Mouse (Mus musculus) neural tube, embryonic 11.5 days (tissue): ENCODE data around the gene Gclm. TPM values are rescaled to one million over a fixed set of nuclear protein-coding genes. Genes with fewer than 3 reads are reported as not detected.

ENCODE experiments used
- ATAC-seq: fragments of 200-750 bp; cut with Nextera tagmentation; 2 replicates; pipeline ENCODE4 v1.8.0; 2017; ENCODE audit warnings: moderate number of reproducible peaks, mild to moderate bottlenecking, moderate TSS enrichment, moderate library complexity; ENCODE audit not compliant: insufficient read depth, low FRiP score, low TSS enrichment
- DNase-seq: peaks from one replicate; pipeline ENCODE4 v3.0.0-alpha.2; 2015; ENCODE audit warnings: low spot score
- H3K27ac ChIP-seq: fragments of 300-500 bp; sonication (generic); 2 replicates; pipeline ENCODE4 v1.5.1; 2014; ENCODE audit warnings: low read depth, mild to moderate bottlenecking, low read length
- H3K27me3 ChIP-seq: fragments of 300-500 bp; sonication (generic); 2 replicates; pipeline ENCODE4 v1.6.1; 2014; ENCODE audit warnings: mild to moderate bottlenecking, low read length, mixed read lengths; ENCODE audit not compliant: control insufficient read depth, insufficient read depth
- H3K36me3 ChIP-seq: fragments of 300-500 bp; sonication (generic); 2 replicates; pipeline ENCODE4 v1.6.1; 2014; ENCODE audit warnings: mild to moderate bottlenecking, low read length, moderate library complexity, mixed read lengths; ENCODE audit not compliant: control insufficient read depth, insufficient read depth
- H3K4me1 ChIP-seq: fragments of 300-500 bp; sonication (generic); 2 replicates; pipeline ENCODE4 v1.6.1; 2014; ENCODE audit warnings: low read length, mixed read lengths; ENCODE audit not compliant: control insufficient read depth, insufficient read depth
- H3K4me2 ChIP-seq: fragments of 300-500 bp; sonication (generic); 2 replicates; pipeline ENCODE4 v1.6.1; 2014; ENCODE audit warnings: low read depth, mild to moderate bottlenecking, moderate library complexity
- H3K4me3 ChIP-seq: fragments of 300-500 bp; sonication (generic); 2 replicates; pipeline ENCODE4 v1.5.1; 2014; ENCODE audit warnings: low read depth, low read length
- H3K9ac ChIP-seq: fragments of 300-500 bp; sonication (generic); 2 replicates; pipeline ENCODE4 v1.6.1; 2014; ENCODE audit warnings: mild to moderate bottlenecking, low read length
- H3K9me3 ChIP-seq: fragments of 300-500 bp; sonication (generic); 2 replicates; pipeline ENCODE4 v1.6.1; 2016; ENCODE audit warnings: low read length; ENCODE audit not compliant: control insufficient read depth
- WGBS: fragments of 180-500 bp; shearing (Covaris S2); extraction: QIAGEN DNeasy Blood & Tissue Kit; methylation state at CpG from one replicate; pipeline ENCODE4 v1.1.7; 2014; 5-methylcytosine and 5-hydroxymethylcytosine counted together
- polyA plus RNA-seq: library from polyadenylated mRNA; unstranded; fragments of >200 nt; fragmentation: Nextera tagmentation; extraction: Ambion mirVana; gene quantifications from 2 replicates; pipeline ENCODE4 v1.2.1, GENCODE M21; 2014

The Gclm gene
- polyA plus RNA-seq, 1 experiment from 2014 or later: 52.0 TPM

- ATAC-seq: no peak
- no peak overlapping the region for H3K4me3 ChIP-seq
- no peaks in the 10 kb centered on the region for H3K27me3 ChIP-seq
- H3K9ac ChIP-seq: no peak overlapping the region
- H3K4me1 ChIP-seq: no peaks in the 10 kb centered on the region
- WGBS: 74% methylated on average over 9 of the region's 9 CpGs
- H3K4me2 ChIP-seq: no peak overlapping the region
- no peak for DNase-seq
- H3K27ac ChIP-seq: no peak overlapping the region
- H3K36me3 ChIP-seq: no peaks in the 10 kb centered on the region
- H3K9me3 ChIP-seq: no peaks in the 10 kb centered on the region
These were observed 41.6 kb upstream of the Gclm start for GRCm38 (mm10) chr3:122203675-122204329.

- H3K9me3 ChIP-seq: no peaks in the 10 kb centered on the region
- H3K4me1 ChIP-seq: no peaks in the 10 kb centered on the region
- WGBS: 89% methylated on average over 6 of the region's 6 CpGs
- H3K36me3 ChIP-seq: no peaks in the 10 kb centered on the region
- no peaks in the 10 kb centered on the region for H3K27me3 ChIP-seq
- no peak overlapping the region for H3K4me3 ChIP-seq
- H3K4me2 ChIP-seq: no peak overlapping the region
- H3K9ac ChIP-seq: no peak overlapping the region
- H3K27ac ChIP-seq: no peak overlapping the region
- no peak for ATAC-seq
- no peak for DNase-seq
These were observed 39.6 kb upstream of the Gclm start for GRCm38 (mm10) chr3:122205753-122206152.

- Histone ChIP-seq H3K9ac (no peak overlapping the region), H3K27ac (no peak overlapping the region), H3K36me3 (no peaks in the 10 kb centered on the region), H3K4me2 (no peak overlapping the region), H3K4me1 (no peaks in the 10 kb centered on the region), H3K9me3 (no peaks in the 10 kb centered on the region), H3K27me3 (no peaks in the 10 kb centered on the region), H3K4me3 (no peak overlapping the region)
- DNase-seq (no peak), ATAC-seq (no peak)
- WGBS: 65% methylated on average over 8 of the region's 8 CpGs
These were observed 38.9 kb upstream of the Gclm start for GRCm38 (mm10) chr3:122206279-122207070.

- no peak for DNase-seq
These were observed 37.6 kb upstream of the Gclm start for GRCm38 (mm10) chr3:122207766-122208165.

GRCm38 (mm10) chr3:122208296-122209225 lies 36.8 kb upstream of the Gclm start:
- Histone ChIP-seq H3K27me3 (no peaks in the 10 kb centered on the region), H3K27ac (no peak overlapping the region), H3K4me3 (no peak overlapping the region), H3K4me2 (no peak overlapping the region), H3K9me3 (no peaks in the 10 kb centered on the region), H3K36me3 (no peaks in the 10 kb centered on the region), H3K4me1 (no peaks in the 10 kb centered on the region), H3K9ac (no peak overlapping the region)
- DNase-seq: no peak
- 89% methylated on average over 15 of the region's 15 CpGs for WGBS
- no peak for ATAC-seq

More at GRCm38 (mm10) chr3:122207766-122208165, 37.6 kb upstream of the Gclm start:
- WGBS: 91% methylated on average over 6 of the region's 6 CpGs
- Histone ChIP-seq H3K4me3 (no peak overlapping the region), H3K4me1 (no peaks in the 10 kb centered on the region), H3K9me3 (no peaks in the 10 kb centered on the region), H3K27ac (no peak overlapping the region), H3K27me3 (no peaks in the 10 kb centered on the region), H3K36me3 (no peaks in the 10 kb centered on the region), H3K4me2 (no peak overlapping the region), H3K9ac (no peak overlapping the region)
- ATAC-seq: no peak

GRCm38 (mm10) chr3:122209511-122209910 lies 35.8 kb upstream of the Gclm start:
- no peak for ATAC-seq
- no peak overlapping the region for H3K9ac ChIP-seq
- H3K27ac ChIP-seq: no peak overlapping the region
- WGBS: 90% methylated on average over 11 of the region's 11 CpGs
- DNase-seq: no peak
- no peaks in the 10 kb centered on the region for H3K36me3 ChIP-seq
- no peaks in the 10 kb centered on the region for H3K9me3 ChIP-seq
- no peaks in the 10 kb centered on the region for H3K27me3 ChIP-seq
- no peak overlapping the region for H3K4me3 ChIP-seq
- H3K4me1 ChIP-seq: no peaks in the 10 kb centered on the region
- H3K4me2 ChIP-seq: no peak overlapping the region

GRCm38 (mm10) chr3:122210434-122210833 lies 34.9 kb upstream of the Gclm start:
- no peak for DNase-seq
- Histone ChIP-seq H3K4me2 (no peak overlapping the region), H3K36me3 (no peaks in the 10 kb centered on the region), H3K4me1 (no peaks in the 10 kb centered on the region), H3K9ac (no peak overlapping the region), H3K27me3 (no peaks in the 10 kb centered on the region), H3K9me3 (no peaks in the 10 kb centered on the region), H3K27ac (no peak overlapping the region), H3K4me3 (no peak overlapping the region)
- ATAC-seq: no peak
- 40% methylated on average over 5 of the region's 5 CpGs for whole genome bisulfite sequencing

GRCm38 (mm10) chr3:122210846-122211245 lies 34.5 kb upstream of the Gclm start:
- H3K27ac ChIP-seq: no peak overlapping the region
- no peak overlapping the region for H3K4me3 ChIP-seq
- WGBS: 78% methylated on average over 7 of the region's 7 CpGs
- H3K9ac ChIP-seq: no peak overlapping the region
- no peak overlapping the region for H3K4me2 ChIP-seq
- ATAC-seq (no peak), DNase-seq (no peak)
- no peaks in the 10 kb centered on the region for H3K36me3 ChIP-seq
- H3K9me3 ChIP-seq: no peaks in the 10 kb centered on the region
- H3K4me1 ChIP-seq: no peaks in the 10 kb centered on the region
- no peaks in the 10 kb centered on the region for H3K27me3 ChIP-seq
